Mouse (Mus musculus) MEL (cell line): ENCODE measurements around the gene Dcps.

ENCODE experiments used
- CTCF ChIP-seq, 3 experiments: IDR thresholded peaks in 2 of 3; conservative IDR thresholded peaks in 1 of 3; 2 replicates each; pipeline ENCODE4 v1.5.1; 2011 to 2012; ENCODE audit warnings: low read length in 3 of 3, low read depth in 2 of 3, mild to moderate bottlenecking in 2 of 3, improper control_type of control experiment in 1 of 3, inconsistent platforms in 1 of 3, mixed read lengths in 1 of 3, moderate library complexity in 1 of 3; ENCODE audit not compliant: control insufficient read depth in 1 of 3, insufficient read depth in 1 of 3, poor library complexity in 1 of 3, severe bottlenecking in 1 of 3
- E2F4 ChIP-seq: IDR thresholded peaks from 2 replicates; pipeline ENCODE4 v1.6.1; 2011; ENCODE audit warnings: low read depth, low read length, improper control_type of control experiment, borderline replicate concordance
- POLR2A ChIP-seq, 2 experiments: IDR thresholded peaks; 2 replicates each; pipeline ENCODE4 v1.6.1; 2011 to 2012; ENCODE audit warnings: low read length in 2 of 2, mild to moderate bottlenecking in 2 of 2, control low read depth in 1 of 2, improper control_type of control experiment in 1 of 2, low read depth in 1 of 2, moderate library complexity in 1 of 2; ENCODE audit not compliant: control insufficient read depth in 1 of 2, insufficient read depth in 1 of 2, poor library complexity in 1 of 2
- RCOR1 ChIP-seq: IDR thresholded peaks from 2 replicates; pipeline ENCODE4 v1.6.1; 2012; ENCODE audit warnings: low read depth, mild to moderate bottlenecking, inconsistent platforms, low read length, improper control_type of control experiment
- TAL1 ChIP-seq: IDR thresholded peaks from 2 replicates; pipeline ENCODE4 v1.6.1; 2012; ENCODE audit warnings: mild to moderate bottlenecking, inconsistent platforms, low read length, moderate library complexity, mixed read lengths
- USF1 ChIP-seq: IDR thresholded peaks from 2 replicates; pipeline ENCODE4 v1.6.1; 2014; ENCODE audit warnings: low read depth, mild to moderate bottlenecking, inconsistent platforms, low read length, improper control_type of control experiment, moderate library complexity

- no peak for TF ChIP-seq USF1
- TF ChIP-seq RCOR1 = no peak
- no peak for TF ChIP-seq POLR2A (IDR thresholded peaks at IDR 0.05; ENCODE audit: control insufficient read depth in 1 of 2, insufficient read depth in 1 of 2, low read depth in 1 of 2, low read length in 2 of 2, poor library complexity in 1 of 2)
- TF ChIP-seq TAL1 = no peak
- TF ChIP-seq CTCF (IDR thresholded peaks at IDR 0.05 in 2 of 3, conservative IDR thresholded peaks at IDR 0.05 in 1 of 3; ENCODE audit: control insufficient read depth in 1 of 3, insufficient read depth in 1 of 3, low read depth in 2 of 3, low read length in 3 of 3, poor library complexity in 1 of 3, severe bottlenecking in 1 of 3) = peak in 2 of 3 experiments; percentile 17 to 53; a peak in 2 of 6 replicates
- TF ChIP-seq E2F4 = no peak
Observed at GRCm38 (mm10) chr9:35166144-35166797, 9.6 kb downstream of the Dcps start.
